Mouse (Mus musculus): ENCODE measurements at regions not wholly inside any gene's neighbourhood (a gene's known extent, or its start where the extent isn't known, plus 50 kb on each side); places are given as distances from the start of the nearest gene placed in this dataset.

DNA sequence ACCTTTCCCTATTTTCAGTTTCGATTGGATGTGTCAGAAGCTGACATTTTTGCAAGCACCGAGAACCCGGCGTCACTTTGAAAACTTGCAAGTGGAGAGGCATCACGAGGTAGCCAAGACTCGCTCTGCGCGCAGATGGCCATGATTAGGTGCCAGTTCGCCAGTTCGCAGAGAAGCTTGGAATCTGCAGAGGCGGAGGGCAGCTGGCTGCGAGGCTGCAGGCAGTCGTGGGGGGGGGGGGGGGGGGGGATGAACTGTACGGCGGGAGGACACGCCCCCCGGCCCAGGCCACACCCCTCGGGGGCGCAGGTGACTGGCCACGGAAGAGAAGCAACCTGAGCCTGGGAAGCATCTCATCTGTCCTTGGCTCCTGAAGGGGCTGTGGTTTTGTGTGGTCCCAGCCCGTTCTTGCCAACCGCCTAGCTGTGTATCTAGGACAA lies 74.6 kb upstream of the Vrk1 start:
- H3K9ac ChIP-seq: peak overlapping the region; percentile 24; the same call in 1 of the 2 replicates
- no peaks in the 10 kb centered on the region for H3K27me3 ChIP-seq
- no peak for ATAC-seq (ENCODE audit: insufficient number of reproducible peaks, insufficient read depth, low FRiP score, low TSS enrichment)
- 5% methylated on average over 20 of the region's 22 CpGs for WGBS
- no peaks in the 10 kb centered on the region for H3K36me3 ChIP-seq
- H3K4me1 ChIP-seq: peaks cover 8% of the 10 kb centered on the region
- H3K27ac ChIP-seq: no peak overlapping the region
- H3K4me2 ChIP-seq (replicated peaks): peak overlapping the region; percentile 49
- H3K9me3 ChIP-seq: no peaks in the 10 kb centered on the region
- peak overlapping the region; percentile 27 for H3K4me3 ChIP-seq

DNA sequence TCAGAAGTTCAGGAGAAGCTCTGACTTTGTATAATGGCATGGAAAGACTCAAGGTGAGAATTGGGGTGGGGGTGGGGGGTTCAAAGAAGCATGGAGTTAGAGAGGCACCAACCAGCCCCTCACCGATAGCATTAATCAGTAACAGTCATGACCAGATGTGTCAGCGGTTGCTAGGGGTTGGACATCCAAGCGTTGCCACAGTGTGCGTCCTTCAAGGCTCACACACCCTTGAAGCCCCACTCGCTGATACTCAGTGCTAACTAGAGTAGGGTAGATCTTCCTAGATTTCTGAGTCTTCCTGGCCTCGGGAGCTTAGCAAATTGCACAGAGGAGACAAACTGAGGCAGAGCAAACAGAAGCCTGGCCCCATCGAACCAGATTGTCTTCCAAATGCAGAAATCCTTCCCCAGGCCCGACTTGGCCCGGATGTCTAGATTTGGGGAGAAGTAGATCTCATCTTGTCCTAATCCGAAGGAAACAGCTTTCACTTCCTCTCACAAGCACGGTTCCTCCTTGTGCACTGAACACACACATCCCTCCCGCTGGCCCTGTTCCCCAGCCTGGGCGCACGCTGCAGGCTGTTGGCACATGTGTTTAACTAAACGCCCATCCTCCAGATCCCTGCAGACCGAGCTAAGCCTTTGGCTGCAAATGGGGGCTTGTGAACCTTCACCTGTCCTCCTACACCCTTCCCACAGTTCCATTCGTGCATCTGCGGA lies 73.1 kb upstream of the Vrk1 start:
- Histone ChIP-seq H3K36me3 (no peaks in the 10 kb centered on the region), H3K4me3 (no peak overlapping the region), H3K4me2 (replicated peaks) (no peak overlapping the region), H3K9ac (no peak overlapping the region), H3K27me3 (no peaks in the 10 kb centered on the region), H3K9me3 (no peaks in the 10 kb centered on the region), H3K27ac (no peak overlapping the region), H3K4me1 (peaks cover 8% of the 10 kb centered on the region)
- WGBS: 84% methylated on average over 18 of the region's 18 CpGs
- no peak for ATAC-seq (ENCODE audit: insufficient number of reproducible peaks, insufficient read depth, low FRiP score, low TSS enrichment)

DNA sequence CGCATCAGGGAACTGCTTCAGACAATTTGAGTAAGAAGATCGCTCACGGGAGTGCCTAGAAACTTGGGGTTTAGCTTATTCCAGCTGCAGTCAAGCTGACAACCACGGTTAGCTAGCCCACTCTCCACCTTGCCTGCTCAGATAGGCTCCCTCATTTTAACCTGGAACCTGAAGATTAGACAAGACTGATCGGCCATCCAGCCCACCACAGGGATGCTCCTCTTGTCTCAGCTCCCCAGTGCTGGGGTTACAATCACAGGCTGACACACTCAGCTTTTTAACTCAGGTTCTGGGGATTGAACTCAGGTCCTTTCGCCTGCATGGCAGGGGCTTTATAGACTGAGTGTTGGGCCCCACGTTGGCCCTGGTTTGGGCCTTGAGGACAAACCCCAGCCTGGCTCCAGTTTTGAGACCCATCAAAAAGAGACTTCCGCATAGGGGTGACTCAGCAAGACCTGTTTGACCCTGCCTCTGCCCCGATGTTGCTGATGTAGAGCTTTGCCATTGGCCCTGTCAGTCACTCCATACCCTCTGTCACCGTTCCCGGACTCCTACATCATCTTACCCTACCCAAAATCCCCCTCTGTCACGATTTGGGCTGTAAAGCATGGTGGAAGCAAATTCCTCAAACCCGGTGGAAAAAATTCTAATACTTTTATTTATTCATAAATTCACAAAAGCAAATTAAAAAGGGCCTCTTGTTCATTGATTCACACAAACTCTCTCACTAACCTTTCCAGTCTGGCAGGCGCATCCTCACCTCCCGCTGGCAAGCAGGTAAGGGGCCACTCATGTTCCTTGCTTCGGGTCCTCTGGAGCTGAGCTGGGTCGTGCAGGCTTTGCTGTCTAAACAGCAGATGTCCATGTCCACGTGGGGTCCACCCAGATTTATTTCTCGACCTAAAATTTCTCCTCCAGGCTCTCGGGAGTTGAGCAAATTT lies 67.6 kb upstream of the Vrk1 start:
- H3K4me1 ChIP-seq: no peaks in the 10 kb centered on the region
- ATAC-seq (ENCODE audit: insufficient number of reproducible peaks, insufficient read depth, low FRiP score, low TSS enrichment): no peak
- H3K9me3 ChIP-seq: no peaks in the 10 kb centered on the region
- H3K36me3 ChIP-seq: no peaks in the 10 kb centered on the region
- H3K27ac ChIP-seq: no peak overlapping the region
- H3K27me3 ChIP-seq: no peaks in the 10 kb centered on the region
- H3K4me3 ChIP-seq: no peak overlapping the region
- no peak overlapping the region for H3K4me2 ChIP-seq (replicated peaks)
- WGBS: 73% methylated on average over 20 of the region's 20 CpGs
- no peak overlapping the region for H3K9ac ChIP-seq

DNA sequence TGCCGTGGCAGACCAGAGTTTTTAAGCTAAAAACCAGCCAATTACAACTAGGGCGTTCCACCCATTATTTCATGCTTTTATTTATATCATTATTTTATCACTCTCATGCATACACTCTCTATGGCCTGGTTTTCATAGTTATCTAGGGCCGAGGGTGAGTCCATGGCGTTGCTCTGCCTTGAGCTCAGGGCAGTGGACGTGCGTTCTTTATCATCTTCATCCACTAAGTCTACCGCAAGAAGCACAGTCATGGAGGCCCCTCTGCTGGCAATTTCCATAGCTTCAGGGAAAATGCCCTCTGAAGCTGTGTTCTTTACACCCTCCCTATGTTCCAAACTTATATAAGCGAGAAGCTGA lies 67.0 kb upstream of the Vrk1 start:
- Histone ChIP-seq H3K27ac (no peak overlapping the region), H3K4me1 (no peaks in the 10 kb centered on the region), H3K27me3 (no peaks in the 10 kb centered on the region), H3K36me3 (no peaks in the 10 kb centered on the region), H3K4me2 (replicated peaks) (no peak overlapping the region), H3K4me3 (no peak overlapping the region), H3K9ac (no peak overlapping the region), H3K9me3 (no peaks in the 10 kb centered on the region)
- WGBS: 87% methylated on average over 8 of the region's 8 CpGs
- no peak for ATAC-seq (ENCODE audit: insufficient number of reproducible peaks, insufficient read depth, low FRiP score, low TSS enrichment)

DNA sequence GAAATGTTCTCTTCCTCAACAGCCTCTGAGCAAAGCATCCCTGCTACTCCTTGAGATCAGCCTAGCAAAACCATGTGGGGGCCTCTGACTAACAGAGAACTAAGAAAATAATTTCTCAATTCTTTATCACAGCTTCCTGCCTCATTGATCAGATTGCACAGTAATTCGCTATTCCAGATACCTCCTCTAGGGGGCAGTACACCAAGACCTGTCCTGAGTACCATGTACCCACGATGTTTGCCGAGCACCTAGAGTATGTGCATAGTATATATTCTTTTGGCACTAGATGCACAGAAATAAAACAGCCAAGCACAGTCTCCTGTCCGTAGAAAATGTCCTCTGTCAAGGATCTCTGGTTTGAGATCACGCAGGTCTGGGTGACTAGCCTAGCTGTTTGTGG lies 62.7 kb upstream of the Vrk1 start:
- Histone ChIP-seq H3K36me3 (no peaks in the 10 kb centered on the region), H3K9ac (no peak overlapping the region), H3K4me3 (no peak overlapping the region), H3K27me3 (no peaks in the 10 kb centered on the region), H3K4me1 (no peaks in the 10 kb centered on the region), H3K27ac (no peak overlapping the region), H3K9me3 (no peaks in the 10 kb centered on the region), H3K4me2 (replicated peaks) (no peak overlapping the region)
- no peak for ATAC-seq (ENCODE audit: insufficient number of reproducible peaks, insufficient read depth, low FRiP score, low TSS enrichment)
- 62% methylated on average over 5 of the region's 5 CpGs for whole genome bisulfite sequencing

DNA sequence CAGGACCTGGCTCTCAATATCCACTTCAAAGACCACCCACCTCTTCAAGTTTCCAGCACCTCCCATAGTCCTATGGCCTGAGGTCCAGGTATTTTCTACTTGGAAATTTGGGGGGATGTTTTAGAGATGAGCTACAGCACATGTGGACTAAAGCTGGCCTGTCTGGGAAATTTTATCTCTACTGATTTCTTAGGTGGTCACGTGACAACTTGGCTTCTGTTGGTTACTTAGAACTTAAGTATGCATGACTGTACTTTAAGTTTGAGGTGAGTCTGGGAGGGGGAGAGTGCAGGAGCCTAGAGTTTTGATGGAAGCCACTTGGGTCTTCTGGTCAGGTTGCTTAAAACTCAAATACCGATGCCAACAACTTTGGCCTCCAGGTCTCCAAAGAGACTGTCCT lies 61.7 kb upstream of the Vrk1 start:
- no peak overlapping the region for H3K9ac ChIP-seq
- H3K9me3 ChIP-seq: no peaks in the 10 kb centered on the region
- H3K27ac ChIP-seq: no peak overlapping the region
- ATAC-seq (ENCODE audit: insufficient number of reproducible peaks, insufficient read depth, low FRiP score, low TSS enrichment): no peak
- no peaks in the 10 kb centered on the region for H3K4me1 ChIP-seq
- H3K4me3 ChIP-seq: no peak overlapping the region
- H3K36me3 ChIP-seq: no peaks in the 10 kb centered on the region
- WGBS: 78% methylated on average over 2 of the region's 2 CpGs
- H3K27me3 ChIP-seq: no peaks in the 10 kb centered on the region
- H3K4me2 ChIP-seq (replicated peaks): no peak overlapping the region

DNA sequence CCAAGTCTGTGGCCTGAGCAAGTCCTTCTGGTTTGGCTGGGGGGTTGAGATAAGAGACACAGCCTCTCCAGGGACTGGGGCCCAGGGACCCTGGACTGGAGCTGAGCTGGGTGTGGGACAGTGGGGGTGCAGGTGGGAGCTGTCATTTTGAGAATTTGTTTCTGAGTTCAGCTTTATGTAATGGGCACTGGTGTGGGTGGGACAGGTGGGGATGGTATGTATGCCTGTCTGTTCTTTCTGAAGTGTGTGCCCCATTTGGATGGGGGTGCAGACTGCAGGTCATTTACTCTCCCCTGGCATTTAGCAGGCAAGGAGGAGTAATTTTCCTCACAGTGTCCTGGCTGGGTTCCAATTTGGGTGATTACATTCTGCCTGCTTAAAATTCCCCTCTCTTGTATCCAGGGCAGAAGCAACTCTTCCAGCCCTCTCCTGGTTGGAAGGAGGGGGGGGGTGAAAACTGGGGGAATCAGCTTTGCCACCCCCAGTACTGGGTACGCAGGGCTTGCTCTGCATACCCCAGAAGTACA lies 54.2 kb upstream of the Vrk1 start:
- Histone ChIP-seq H3K36me3 (no peaks in the 10 kb centered on the region), H3K27me3 (peaks cover 11% of the 10 kb centered on the region), H3K27ac (no peak overlapping the region), H3K4me3 (no peak overlapping the region), H3K4me2 (replicated peaks) (no peak overlapping the region), H3K9ac (no peak overlapping the region), H3K4me1 (peaks cover 11% of the 10 kb centered on the region), H3K9me3 (no peaks in the 10 kb centered on the region)
- ATAC-seq (ENCODE audit: insufficient number of reproducible peaks, insufficient read depth, low FRiP score, low TSS enrichment): no peak
- 73% methylated on average over 1 of the region's 1 CpGs for WGBS

DNA sequence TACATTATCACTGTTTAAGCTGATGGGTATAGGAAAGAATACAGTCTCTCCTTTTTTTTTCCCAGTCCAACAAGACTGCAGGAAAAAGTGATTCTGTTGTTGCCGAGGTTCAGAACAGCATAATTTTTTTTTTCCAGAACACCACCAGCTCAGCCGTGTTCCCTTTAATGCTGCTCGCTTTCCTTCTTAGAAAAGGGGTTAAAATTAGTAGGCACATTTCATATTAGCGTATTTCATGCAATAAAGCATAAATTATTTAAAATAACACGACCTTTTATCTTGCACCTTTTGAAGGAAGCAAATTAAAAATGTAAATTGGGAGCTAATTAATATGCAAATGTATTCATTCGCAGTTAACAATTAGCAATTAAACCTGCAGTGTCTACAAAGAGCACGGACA lies 50.3 kb upstream of the Vrk1 start:
- H3K27ac ChIP-seq: no peak overlapping the region
- 60% methylated on average over 7 of the region's 7 CpGs for WGBS

More for the DNA sequence above, 50.3 kb upstream of the Vrk1 start:
- no peak overlapping the region for H3K4me3 ChIP-seq
- H3K27me3 ChIP-seq: peaks cover 21% of the 10 kb centered on the region
- no peaks in the 10 kb centered on the region for H3K9me3 ChIP-seq
- H3K9ac ChIP-seq: no peak overlapping the region
- H3K4me1 ChIP-seq: peaks cover 19% of the 10 kb centered on the region
- no peak overlapping the region for H3K4me2 ChIP-seq (replicated peaks)
- no peak for ATAC-seq (ENCODE audit: insufficient number of reproducible peaks, insufficient read depth, low FRiP score, low TSS enrichment)
- no peaks in the 10 kb centered on the region for H3K36me3 ChIP-seq

Data from embryonic facial prominence, embryonic 12.5 days (tissue).